Mouse (Mus musculus): ENCODE measurements around the gene Fads1. TPM values are rescaled to one million over a fixed set of nuclear protein-coding genes. Genes with fewer than 3 reads are reported as not detected.
A peak's percentile ranks its signal among the peaks of the same experiment; 100 is the strongest.

Fads1 gene
- polyA plus RNA-seq, 1 experiment = 139 TPM

DNA sequence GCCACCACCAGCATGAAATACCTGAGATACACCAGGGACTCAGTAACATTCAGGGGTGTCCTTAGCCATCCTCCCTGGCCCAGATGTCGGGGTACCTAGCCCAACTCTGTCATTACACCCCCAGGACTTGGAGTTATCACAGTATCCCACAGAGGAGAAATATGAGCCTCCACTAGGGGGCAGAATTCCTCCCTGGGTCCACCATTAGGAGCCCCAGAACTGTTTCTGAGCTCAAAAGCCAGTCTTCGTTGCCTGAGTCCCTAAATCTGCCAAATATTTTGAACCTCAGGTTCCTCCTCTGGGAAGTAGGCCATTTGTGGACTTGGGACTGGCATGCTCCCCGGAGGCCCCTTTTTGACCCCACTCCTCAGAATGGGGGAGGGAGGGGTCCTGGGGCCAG lies 36.4 kb downstream of the Fads1 start:
- TF ChIP-seq CTCF (IDR thresholded peaks at IDR 0.05; ENCODE audit: borderline replicate concordance, extremely low read depth, insufficient read depth, insufficient read length) (peak; percentile 68; the same call in 1 of the 2 replicates), POLR2A (IDR thresholded peaks at IDR 0.05; ENCODE audit: borderline replicate concordance, extremely low read depth, insufficient read depth, insufficient read length, poor library complexity, severe bottlenecking) (no peak)
- peak; percentile 44 for DNase-seq (ENCODE audit: low read depth)

DNA sequence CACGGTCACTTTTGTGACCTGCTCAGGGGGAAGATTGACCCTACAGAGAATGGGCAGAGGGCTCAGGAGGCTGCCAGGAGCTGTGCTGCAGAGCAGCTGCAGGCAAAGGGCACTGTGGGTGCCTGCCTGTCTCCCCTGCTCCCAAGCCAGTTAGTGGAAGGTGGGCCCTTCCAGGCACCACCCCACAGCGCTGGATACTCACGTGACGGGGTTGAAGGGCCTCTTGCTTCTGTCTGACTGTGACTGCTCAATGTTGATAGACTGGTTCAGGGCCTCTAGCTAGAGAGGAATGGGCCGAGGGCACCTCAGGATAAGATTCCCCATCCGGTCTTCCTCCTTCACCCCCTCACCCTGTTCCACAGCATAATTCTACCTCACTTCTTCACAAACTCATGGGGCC lies 36.9 kb downstream of the Fads1 start:
- DNase-seq (ENCODE audit: low read depth) = no peak
- TF ChIP-seq CTCF (IDR thresholded peaks at IDR 0.05; ENCODE audit: borderline replicate concordance, extremely low read depth, insufficient read depth, insufficient read length) (no peak), POLR2A (IDR thresholded peaks at IDR 0.05; ENCODE audit: borderline replicate concordance, extremely low read depth, insufficient read depth, insufficient read length, poor library complexity, severe bottlenecking) (no peak)

DNA sequence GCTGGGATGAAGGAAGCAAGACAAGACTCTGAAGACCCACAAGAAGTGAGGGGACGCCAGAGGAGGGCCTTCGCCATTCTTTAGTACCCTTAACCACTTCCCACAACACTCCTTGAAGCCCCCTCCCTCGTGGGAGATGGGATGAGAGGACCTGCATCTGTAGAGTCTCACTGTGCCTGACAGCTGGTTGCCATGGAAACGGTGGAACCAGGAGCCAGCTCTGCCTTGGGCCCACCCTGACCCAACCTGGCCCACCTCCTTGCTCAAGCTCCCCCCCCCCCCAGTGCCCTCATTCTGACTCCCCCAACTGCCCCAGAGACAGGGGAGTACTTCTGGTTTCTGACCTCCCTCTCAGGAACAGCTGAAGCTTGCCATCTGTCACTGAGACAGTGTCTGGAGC lies 38.9 kb downstream of the Fads1 start:
- peak; percentile 8 for DNase-seq (ENCODE audit: low read depth)
- no peak for TF ChIP-seq POLR2A (IDR thresholded peaks at IDR 0.05; ENCODE audit: borderline replicate concordance, extremely low read depth, insufficient read depth, insufficient read length, poor library complexity, severe bottlenecking)
- no peak for TF ChIP-seq CTCF (IDR thresholded peaks at IDR 0.05; ENCODE audit: borderline replicate concordance, extremely low read depth, insufficient read depth, insufficient read length)

DNA sequence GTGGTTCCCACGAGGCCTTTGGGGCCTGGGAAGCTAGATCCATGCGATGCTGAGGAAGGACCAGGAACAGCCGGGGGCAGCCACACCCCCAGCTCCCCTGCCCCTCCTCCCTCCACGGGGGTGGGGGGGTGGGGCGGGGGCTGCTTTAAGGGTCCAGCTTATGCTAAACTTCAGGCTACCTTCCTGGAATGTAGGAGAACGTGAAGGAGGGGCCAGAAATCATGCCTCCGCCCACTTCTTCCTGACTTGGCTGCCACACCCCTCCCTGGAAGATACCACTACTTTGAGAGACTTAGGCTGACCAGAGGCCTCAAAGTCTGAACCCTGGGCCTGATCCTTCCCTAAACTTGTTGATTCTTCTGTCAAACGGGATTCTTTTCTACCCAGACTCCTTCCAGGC lies 40.0 kb downstream of the Fads1 start:
- TF ChIP-seq CTCF (IDR thresholded peaks at IDR 0.05; ENCODE audit: borderline replicate concordance, extremely low read depth, insufficient read depth, insufficient read length) = no peak
- TF ChIP-seq POLR2A (IDR thresholded peaks at IDR 0.05; ENCODE audit: borderline replicate concordance, extremely low read depth, insufficient read depth, insufficient read length, poor library complexity, severe bottlenecking) = no peak
- no peak for DNase-seq (ENCODE audit: low read depth)

DNA sequence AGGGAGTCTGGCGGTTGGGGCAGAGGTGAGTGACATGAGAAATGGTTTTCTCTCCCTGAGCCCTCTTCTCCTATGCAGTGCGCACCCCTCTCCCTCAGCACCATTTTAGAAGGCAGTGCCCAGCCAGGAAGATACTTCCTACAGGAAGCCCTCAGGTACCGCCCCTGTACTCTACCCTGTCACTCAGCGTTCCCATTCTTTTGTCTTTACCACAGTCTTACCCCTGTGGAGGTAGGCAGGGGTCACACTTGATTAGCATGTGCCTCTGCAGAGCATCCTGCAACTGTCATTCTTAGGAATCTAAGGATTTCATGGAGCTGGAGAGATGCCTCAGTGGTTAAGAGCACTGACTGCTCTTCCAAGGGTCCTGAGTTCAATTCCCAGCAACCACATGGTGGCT lies 40.9 kb downstream of the Fads1 start:
- DNase-seq (ENCODE audit: low read depth) = no peak
- TF ChIP-seq CTCF (IDR thresholded peaks at IDR 0.05; ENCODE audit: borderline replicate concordance, extremely low read depth, insufficient read depth, insufficient read length) = no peak
- TF ChIP-seq POLR2A (IDR thresholded peaks at IDR 0.05; ENCODE audit: borderline replicate concordance, extremely low read depth, insufficient read depth, insufficient read length, poor library complexity, severe bottlenecking) = no peak

- no peak for DNase-seq (ENCODE audit: low read depth)
- no peak for TF ChIP-seq POLR2A (IDR thresholded peaks at IDR 0.05; ENCODE audit: borderline replicate concordance, extremely low read depth, insufficient read depth, insufficient read length, poor library complexity, severe bottlenecking)
- TF ChIP-seq CTCF (IDR thresholded peaks at IDR 0.05; ENCODE audit: borderline replicate concordance, extremely low read depth, insufficient read depth, insufficient read length) = no peak
Observed at GRCm38 (mm10) chr19:10224637-10225453, 42.2 kb downstream of the Fads1 start.

- TF ChIP-seq POLR2A (IDR thresholded peaks at IDR 0.05; ENCODE audit: borderline replicate concordance, extremely low read depth, insufficient read depth, insufficient read length, poor library complexity, severe bottlenecking) (no peak), CTCF (IDR thresholded peaks at IDR 0.05; ENCODE audit: borderline replicate concordance, extremely low read depth, insufficient read depth, insufficient read length) (no peak)
- no peak for DNase-seq (ENCODE audit: low read depth)
Observed at GRCm38 (mm10) chr19:10225767-10226166, 43.1 kb downstream of the Fads1 start.

DNA sequence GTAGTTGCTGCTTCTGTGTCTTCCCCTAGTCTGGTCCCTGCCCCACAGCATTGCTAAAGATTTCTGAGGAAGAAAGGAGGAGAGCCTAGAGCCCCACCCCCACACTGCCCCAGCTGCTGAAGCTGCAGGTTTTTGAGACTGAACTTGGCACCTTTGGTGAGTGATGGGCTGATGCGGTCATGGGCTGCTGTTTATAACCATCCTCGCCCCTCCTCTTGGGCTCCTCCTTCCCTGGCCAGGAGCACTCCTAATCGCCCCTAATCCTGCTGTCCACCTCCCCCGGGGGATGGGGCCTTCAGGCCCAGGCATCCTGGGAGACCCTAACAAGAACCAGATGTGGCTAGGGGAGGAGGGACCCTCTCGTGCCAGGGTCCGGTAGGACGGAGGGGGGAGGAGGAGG lies 48.3 kb downstream of the Fads1 start:
- DNase-seq (ENCODE audit: low read depth) = no peak
- TF ChIP-seq POLR2A (IDR thresholded peaks at IDR 0.05; ENCODE audit: borderline replicate concordance, extremely low read depth, insufficient read depth, insufficient read length, poor library complexity, severe bottlenecking) = no peak
- no peak for TF ChIP-seq CTCF (IDR thresholded peaks at IDR 0.05; ENCODE audit: borderline replicate concordance, extremely low read depth, insufficient read depth, insufficient read length)

GRCm38 (mm10) chr19:10231871-10232270 lies 49.2 kb downstream of the Fads1 start:
- TF ChIP-seq CTCF (IDR thresholded peaks at IDR 0.05; ENCODE audit: borderline replicate concordance, extremely low read depth, insufficient read depth, insufficient read length) (no peak), POLR2A (IDR thresholded peaks at IDR 0.05; ENCODE audit: borderline replicate concordance, extremely low read depth, insufficient read depth, insufficient read length, poor library complexity, severe bottlenecking) (no peak)
- DNase-seq (ENCODE audit: low read depth) = no peak

DNA sequence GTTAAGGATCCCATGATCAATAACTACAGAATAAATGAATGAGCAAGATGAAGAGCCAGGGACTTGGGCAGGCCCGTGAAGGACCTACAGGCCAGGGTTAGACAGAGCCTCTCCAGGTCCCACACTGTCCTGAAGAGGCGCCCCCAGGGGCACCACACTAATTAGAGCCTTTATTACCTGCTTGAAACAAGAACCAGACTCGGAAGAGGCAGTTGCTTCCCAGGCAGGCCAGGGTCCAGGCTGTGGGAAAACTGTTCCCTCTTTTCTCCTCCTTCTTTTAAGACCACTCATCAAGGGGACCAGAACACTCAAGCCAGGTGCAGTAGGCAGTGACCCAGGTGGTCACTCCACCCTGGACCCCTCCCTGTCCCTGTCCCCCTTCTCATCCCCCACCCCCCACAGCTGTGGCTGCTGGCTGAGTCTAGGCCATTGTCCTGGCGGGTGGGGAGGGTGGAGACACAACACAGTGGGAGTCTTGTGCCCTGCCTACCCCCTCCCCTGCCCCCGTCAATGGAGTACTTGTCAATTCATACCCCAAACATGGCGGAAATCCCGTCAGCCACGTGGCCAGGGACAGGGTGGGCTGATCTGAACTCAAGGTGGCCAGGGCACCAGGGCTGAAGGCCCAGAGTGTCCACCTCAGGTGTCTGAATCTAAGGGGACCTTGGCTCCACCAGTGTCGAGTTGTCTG lies 49.8 kb downstream of the Fads1 start:
- no peak for DNase-seq (ENCODE audit: low read depth)
- TF ChIP-seq CTCF (IDR thresholded peaks at IDR 0.05; ENCODE audit: borderline replicate concordance, extremely low read depth, insufficient read depth, insufficient read length) (no peak), POLR2A (IDR thresholded peaks at IDR 0.05; ENCODE audit: borderline replicate concordance, extremely low read depth, insufficient read depth, insufficient read length, poor library complexity, severe bottlenecking) (no peak)

GRCm38 (mm10) chr19:10235784-10236565 lies 53.3 kb downstream of the Fads1 start:
- TF ChIP-seq CTCF (IDR thresholded peaks at IDR 0.05; ENCODE audit: borderline replicate concordance, extremely low read depth, insufficient read depth, insufficient read length) = no peak
- no peak for TF ChIP-seq POLR2A (IDR thresholded peaks at IDR 0.05; ENCODE audit: borderline replicate concordance, extremely low read depth, insufficient read depth, insufficient read length, poor library complexity, severe bottlenecking)
- DNase-seq (ENCODE audit: low read depth) = no peak

Measured in brain, embryonic 14.5 days (tissue).